Mouse (Mus musculus): ENCODE measurements around the gene Rab4a. TPM values are rescaled to one million over a fixed set of nuclear protein-coding genes. Genes with fewer than 3 reads are reported as not detected.
A peak's percentile ranks its signal among the peaks of the same experiment; 100 is the strongest.
"Not testable (repeated sequence)": the region's sequence is repeated elsewhere in the genome, so short reads cannot be mapped to it uniquely, and the experiment has no call there.

Rab4a gene
- total RNA-seq, 2 experiments from 2014 or later, result 42.3 to 42.8 TPM

DNA sequence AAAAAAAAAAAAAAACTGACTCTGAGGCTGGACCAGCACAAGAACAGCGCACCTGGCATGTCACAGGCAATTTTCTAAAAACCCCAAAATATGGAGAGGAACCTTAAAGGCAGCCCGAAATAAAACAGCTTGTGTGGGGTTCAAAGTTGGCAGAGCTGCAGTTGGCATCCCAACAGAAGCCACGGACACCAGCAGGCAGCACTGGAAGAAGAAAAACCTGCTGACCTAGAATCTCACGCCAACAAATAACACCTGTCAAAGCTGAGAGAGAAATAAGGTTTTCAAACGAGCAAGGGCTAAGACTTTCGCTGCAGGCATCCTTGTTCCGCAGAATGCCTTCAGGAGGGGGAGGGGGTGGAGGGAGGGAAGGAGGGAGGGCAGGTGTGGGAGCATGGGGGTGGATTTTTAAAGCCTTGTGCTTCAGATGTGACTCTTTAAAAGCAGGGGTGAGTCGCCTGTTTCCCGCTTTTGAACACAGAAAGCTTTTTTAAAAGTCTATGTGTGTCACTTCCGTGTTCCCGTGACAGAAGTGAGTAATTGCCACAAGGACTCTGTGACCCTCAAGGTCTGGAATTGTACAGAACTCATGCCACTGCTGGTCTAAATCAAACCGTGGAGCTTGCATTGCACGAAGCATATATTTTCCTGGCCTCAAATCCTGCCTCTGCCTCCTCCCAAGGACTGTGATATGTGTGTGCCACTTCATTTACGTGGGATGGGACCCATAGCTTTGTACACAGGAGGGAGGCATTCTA lies 17.2 kb upstream of the Rab4a start:
- no peak for DNase-seq

DNA sequence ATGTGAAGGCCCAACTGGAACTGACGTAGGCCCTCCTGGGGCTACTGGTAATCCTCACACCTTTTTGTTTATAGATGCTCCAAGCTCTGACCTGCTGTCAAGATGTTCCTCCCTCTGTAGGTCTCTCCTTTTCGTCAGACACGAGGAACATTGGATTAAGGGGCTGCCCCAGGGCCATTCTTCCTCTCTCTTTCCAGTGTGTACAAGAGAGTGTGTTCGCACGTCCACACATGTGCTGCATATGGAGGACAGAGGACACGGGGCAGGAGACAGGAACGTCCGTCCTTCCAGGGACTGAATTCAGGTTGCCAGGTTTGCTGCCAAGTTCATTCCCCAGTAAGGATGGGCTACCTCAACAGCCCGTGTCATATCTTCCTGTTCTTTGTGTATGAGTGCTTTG lies 16.3 kb upstream of the Rab4a start:
- no peak for DNase-seq

DNA sequence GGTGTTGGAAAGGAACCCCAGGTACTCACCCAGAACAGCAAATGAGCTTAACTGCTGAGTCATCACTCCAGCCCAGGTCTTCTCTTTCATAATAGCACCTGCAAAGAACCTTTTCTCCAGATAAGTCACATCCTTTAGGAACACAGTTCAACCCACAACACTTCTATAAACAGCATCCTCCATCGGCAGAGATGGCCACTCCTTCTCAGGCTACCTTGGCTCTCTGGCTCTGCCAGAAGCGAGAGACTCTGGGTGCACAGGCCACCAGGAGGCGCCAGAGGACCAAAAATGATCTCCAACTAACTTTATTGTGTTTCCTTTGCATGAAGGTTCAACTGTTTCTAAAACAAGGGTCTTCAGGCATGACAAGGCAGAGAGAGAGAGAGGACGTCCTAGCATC lies 15.8 kb upstream of the Rab4a start:
- DNase-seq, result peak; percentile 85

DNA sequence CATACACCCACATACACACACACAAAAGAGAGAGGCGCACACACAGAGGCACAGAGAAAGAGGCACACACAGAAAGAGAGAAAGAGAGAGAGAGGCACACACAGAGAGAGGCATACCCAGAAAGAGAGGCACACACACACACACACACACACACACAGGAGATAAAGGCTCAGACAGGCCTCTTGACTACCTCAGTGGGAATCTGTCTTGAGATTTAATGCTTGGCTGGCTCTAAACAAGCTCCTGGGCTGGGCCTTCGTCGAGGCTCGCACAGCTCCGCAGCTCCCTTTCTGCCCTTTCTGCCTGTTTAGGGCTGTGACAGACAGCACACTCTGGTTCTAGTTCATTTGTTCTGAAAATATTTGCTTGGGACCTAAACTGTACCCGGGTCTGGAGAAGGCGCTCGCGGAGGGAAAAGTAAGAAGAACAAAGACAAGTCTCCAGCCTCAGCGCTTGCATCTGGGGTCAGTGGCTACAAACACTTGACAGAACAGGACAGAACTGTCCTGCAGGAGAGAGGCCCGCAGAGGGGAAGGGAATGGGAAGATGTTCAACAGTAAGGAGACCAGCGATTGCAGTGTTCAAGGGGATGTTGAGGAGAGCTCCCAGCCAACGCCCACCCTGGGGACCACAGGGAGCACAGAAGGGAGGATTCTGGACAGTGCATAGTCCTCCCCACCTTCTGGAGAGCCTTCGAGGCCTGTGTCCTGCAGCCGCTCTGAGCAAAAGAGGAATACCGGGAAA lies 14.5 kb upstream of the Rab4a start:
- DNase-seq, result no peak

DNA sequence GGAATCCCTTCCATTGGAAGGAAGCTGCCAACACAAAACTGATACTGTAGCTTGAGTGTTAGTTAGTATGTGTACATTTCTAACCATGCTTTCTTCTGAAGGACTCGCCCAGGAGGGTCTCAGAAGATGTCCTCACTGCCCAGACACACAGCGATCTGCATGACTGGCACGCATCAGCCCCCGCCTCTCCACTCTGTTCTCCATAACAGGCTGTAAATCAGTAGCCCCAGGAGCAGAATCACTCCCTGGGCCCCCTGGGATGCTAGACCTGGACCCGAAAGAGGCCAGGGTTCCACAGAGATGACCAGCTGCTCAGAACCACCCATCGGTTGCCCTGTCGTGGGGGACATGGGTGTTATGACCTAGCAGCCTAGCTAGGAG lies 13.9 kb upstream of the Rab4a start:
- DNase-seq, result no peak

DNA sequence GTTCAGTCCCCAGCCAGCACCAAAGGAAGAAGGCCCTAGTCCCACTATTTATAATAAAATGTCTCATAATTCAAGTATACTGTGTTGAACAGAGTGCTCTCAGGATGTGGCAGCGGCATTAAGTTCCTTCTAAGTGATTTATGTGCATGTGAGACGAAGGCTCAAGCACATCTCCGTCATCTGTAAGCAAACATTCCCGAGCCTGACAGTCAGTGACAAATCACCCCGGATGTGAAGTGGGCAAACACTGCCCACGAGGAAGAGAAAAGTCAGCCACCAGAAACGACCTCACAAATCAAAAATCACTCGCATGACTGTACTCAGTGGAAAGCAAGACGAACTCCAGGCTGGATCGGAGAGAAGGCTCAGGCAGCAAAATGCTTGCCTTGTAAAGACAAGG lies 11.9 kb upstream of the Rab4a start:
- DNase-seq, result no peak

DNA sequence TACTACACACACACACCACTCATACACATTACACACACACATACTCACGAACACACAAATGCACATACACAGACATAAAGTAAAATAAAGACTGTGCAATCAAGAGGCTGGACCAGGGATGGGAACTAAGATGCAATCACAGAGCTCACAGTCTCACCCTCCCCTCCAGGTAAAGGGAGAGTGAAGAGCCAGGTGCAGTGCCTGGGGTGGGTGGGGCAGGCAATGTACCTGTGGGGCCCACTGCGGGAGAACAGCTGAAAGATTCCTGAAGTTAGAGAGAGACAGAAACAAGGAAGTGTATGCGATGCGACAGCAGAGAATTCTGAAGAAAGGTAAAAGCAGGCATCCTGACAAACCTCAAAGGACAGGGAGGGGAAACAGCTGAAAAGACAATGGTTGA lies 11.0 kb upstream of the Rab4a start:
- no peak for DNase-seq

DNA sequence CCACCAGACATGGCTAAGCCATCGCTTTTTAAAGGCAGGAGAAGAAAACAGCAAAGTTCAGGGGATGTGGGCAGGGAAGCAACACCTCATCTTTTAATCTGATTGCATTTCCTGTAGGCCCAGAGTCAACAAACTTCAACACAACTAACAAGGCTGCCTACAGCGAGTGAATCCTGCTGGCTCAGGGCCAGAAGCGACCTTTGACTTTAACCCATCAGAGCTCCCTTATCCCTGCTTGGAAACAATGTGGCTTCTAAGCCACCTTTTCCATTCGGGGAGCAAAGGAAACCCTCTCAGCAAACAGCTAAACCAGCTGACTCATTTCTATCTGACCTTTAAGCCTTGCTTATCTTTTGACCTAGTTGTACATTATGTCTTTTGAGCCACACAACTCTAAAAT lies 9.0 kb upstream of the Rab4a start:
- DNase-seq, result no peak

DNA sequence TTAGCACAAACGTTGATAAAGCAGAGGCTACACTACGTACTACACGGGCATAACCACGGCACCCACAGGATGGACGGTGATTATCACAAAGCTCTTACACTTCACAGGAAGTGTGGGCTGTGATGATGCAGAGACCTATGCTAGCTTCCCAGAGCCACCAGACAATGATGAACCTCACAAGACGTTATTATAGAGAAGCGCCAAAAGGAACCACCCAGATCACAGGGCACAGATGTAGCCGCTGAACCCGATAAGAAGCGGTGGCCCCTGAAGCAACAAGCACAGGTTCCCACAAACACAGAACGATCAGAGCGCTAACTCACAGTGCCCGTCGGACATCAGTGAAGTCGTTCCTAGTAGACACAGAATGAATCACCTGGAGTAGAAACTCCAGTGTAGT lies 7.9 kb upstream of the Rab4a start:
- DNase-seq, result no peak

DNA sequence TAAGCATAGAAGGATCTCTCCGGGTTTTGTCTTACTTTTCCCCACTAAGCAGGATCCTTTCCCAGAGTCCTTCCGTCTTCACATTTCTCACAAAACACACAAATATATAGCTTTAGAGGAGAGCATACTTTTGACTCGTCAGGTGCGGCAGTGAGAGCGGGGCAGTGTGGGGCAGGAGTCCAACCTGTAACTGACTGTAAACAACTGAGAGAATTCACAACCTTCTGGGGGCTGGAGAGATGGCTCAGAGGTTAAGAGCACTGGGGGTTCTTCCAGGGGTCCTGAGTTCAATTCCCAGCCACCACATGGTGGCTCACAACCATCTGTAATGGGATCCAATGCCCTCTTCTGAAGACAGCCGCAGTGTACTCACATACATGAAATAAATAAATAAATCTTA lies 6.4 kb upstream of the Rab4a start:
- no peak for DNase-seq

DNA sequence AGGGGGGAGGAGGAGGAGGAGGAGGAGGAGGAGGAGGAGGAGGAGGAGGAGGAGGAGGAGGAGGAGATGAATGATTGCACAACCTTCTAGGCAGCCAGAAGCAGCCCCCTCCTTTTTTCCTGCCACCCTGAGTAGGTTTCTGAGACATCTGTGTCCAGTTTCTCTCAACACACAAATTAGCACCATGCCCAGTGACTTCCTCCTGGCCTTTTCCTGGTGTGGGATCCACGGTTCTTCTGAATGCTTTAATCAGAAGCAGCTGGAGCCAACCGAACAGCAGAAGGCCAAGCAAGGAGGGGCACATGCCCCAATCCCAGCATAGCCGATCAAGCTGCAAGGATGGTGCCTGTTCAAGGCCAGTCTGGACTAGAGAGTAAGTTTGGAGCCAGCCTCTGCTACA lies 5.9 kb upstream of the Rab4a start:
- no peak for DNase-seq

DNA sequence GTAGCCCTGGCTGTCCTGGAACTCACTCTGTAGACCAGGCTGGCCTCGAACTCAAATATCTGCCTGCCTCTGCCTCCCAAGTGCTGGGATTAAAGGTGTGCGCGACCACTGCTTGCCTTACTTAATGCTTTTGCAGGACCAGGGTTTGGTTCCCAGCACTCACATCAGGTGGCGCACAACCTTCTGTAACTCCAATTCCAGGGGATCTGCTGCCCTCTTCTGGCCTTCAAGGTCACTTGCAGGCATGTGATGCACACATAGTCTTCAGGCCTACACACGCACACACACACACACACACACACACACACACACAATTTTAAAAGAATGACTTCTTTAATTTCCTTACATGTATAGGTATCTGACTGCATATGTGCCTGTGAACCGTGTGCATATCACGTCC lies 4.9 kb upstream of the Rab4a start:
- no peak for DNase-seq

DNA sequence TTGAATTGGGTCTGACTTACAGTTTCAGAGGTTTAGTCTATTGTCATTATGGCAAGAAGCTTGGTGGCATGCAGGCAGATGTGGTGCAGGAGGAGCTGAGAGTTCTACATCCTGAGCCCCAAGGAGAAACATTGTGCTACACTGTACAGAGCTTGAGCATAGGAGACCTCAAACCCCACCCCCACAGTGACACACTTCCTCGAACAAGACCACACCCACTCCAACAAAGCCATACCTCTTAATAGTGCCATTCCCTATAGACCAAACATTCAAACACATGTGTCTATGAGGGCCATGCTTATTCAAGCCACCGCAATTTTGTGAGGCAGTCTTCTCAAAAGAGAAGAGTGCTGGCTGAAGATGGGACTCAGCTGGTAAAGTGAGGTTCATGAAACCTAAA lies 4.2 kb upstream of the Rab4a start:
- DNase-seq, result no peak

DNA sequence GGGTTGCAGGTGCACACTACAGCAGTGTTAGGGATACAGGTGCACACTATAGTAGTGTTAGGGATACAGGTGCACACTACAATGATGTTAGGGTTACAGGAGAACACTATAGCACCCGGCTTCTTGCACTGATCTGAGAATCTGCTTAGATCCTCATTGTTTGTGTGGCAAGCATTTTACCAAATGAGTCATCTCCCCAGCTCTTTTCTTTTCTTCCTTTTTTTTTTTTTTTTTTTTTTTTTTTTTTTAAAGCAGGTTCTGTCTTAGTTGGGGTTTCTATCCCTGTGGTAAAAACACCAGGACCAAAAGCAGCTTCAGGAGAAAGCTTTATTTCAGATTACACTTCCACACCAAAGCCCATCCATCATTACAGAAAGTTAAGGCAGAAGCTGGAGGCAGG lies 2.1 kb upstream of the Rab4a start:
- DNase-seq, result no peak

DNA sequence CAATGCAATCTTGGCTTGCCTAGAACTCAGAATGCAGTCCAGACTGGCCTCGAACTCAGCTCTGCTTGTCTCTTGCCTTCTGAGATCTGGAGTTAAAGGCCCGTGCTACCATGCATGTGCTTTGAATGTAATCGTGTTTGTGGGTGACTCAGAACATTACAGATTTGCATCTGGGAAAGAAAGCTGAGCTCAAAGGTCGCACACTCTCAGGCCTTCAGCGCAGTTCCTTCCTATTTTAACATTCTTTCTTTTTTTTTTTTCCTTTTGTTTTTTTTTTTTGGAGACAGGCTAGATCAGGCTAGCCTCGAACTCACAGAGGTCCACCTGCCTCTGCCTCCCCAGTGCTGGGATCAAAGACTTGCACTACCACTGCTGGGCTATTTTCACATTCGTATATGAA lies 1.2 kb upstream of the Rab4a start:
- no peak for DNase-seq

DNA sequence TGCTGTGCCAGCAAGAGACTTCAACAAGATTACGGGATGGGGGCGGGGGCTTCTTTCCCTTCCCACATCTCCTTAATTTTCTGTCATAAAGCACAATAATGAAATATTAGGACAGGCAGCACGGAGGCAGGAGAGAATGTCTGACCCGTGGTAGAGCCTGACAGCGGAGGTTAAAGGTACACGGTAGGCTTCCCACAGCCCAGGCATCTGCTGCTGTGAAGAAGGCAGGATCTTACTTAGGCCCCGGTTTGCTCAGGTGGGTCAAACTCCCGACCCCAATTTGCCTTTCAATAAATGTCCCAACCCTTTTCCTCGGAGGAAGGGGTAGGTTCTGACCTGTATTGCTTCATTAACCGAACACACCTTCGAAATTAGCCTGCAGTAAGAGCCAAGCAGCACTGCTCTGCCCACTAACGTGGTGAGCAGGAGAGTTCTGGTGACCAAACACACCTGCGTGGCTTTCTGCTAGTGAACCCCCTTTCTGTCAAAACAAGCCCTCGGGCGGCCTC lies 522 bp upstream of the Rab4a start:
- no peak for DNase-seq

DNA sequence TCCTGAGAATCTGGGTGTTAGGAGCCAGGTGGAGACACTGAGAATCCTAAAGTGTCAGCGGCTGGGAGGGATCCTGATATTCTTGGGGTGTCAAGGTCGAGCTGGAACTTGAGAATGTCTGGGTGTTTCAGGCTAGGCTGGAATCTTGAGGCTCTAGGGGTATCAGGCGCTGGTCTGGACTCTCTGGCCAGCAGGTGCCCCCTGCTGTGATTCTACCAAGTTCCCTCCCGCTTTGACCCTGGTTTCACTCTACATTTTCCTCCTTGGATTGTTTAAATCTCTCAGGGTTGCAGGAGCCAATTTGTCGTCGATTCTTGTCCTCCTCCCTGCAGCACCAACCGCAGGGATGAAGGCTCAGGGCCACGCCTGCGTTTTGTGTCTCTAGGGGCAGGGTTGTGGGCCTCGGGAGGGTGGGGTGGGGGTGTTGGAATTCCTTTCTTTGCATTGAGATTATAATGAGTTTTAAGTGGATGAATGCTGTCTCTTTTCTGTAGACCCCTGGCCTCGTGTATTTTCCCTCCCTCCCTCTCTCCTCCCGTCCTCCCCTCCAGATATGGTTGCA lies 670 bp downstream of the Rab4a start:
- DNase-seq, result no peak

DNA sequence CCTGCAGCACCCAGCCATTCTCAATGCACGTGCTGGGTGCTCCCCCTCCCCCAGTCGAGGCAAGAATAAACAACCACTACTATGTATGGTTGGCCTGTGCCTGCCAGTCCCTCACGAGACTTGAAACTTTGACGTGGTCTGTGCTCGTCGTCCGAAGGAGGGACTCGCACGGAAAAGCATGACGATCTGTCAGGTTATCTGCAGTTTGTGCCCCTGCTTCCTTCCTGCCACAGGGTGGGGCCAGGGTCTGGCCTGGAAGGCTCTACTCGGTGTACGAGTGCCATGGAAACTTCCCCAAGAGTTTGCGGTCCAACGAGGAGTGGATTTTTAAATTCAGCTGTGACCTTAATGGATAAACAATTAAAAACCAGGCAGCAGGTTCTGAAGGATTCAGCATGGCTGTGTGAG lies 1.2 kb downstream of the Rab4a start:
- DNase-seq, result no peak

DNA sequence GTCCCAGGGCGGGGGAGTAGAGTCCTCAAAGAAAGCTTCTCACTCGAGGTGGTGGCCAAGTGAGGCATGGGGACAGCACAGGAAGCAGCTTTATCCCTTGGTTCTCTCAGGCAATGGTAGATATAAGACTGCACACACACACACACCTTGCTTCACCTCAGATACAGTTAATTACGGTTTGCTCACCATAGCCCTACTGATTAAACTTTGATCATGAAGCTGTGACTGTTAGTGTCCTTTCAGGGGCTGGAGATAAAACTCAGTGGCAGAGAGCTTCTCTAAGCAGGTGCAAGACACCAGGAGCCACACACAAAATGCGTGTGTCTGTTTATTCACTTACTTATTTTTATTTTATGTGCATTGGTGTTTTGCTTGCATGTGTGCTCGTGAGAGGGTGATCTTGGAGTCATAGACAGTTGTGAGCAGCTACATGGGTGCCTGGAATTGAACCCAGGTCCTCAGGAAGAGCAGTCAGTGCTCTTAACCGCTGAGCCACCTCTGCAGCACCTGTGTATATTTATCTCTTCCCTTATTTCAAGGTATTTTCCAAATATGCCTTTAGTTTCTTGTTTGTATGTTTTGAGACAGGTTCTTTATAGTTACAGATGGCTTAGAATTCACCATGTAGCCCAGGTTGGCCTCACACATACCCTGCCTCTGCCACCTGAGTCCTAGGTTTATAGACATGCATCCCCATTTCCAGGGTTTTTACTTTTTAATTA lies 2.2 kb downstream of the Rab4a start:
- DNase-seq, result no peak

DNA sequence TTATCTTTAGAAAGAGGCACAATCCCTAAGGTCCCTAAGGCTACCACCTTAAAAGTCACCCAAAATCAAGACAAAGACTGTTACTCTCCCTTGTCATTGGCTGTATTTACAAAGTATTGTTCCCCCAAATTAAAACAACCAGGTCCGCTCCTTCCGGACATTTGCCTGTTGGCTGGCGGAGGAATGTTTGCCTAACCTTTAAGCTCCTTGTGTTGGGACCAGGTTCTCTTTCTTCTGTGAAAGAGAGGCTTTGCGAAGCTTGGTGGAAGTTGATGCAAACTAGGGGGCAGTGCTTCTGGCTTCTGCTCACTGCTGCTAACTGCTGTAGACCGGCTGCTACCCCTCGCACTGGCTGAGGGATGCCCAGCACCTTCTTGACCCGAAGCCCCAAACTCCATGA lies 2.9 kb downstream of the Rab4a start:
- DNase-seq, result no peak

DNA sequence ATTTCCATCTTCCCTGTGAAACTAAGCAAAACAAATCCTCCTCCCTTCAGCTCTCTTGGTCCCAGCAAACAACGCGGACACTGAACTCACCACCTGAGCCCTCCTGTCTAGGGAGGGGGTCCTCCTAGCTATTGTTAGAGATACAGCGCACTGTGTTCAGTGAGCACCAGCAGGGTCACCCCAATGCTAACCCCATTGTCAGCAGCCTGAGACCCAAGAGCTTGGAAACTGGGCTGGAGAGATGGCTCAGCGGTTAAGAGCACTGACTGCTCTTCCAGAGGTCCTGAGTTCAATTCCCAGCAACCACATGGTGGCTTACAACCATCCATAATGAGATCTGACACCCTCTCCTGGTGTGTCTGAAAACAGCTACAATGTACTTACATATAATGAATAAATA lies 3.6 kb downstream of the Rab4a start:
- DNase-seq, result not testable (repeated sequence)

DNA sequence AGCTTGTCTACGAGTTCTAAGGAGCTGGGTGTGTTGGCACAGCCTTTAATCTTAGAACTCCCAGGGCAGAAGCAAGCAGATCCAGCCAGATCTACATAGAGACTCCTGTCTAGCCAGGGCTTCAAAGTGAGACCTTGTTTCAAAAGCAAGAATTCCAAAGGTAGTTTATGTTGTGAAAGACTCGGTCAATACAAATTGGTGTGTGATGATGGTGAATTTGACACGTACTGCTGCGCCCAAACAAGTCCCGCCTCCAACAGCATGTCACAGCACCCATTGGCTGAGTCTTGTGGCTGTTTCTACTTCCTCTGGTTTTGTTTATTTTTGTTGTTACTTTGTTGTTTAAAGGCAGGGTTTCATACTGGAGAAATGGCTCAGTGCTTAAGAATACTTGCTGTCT lies 6.4 kb downstream of the Rab4a start:
- no peak for DNase-seq

All from layer of hippocampus, postnatal 36 days (tissue).